Comparison of ENCODE assay signal across 8 mouse cellular contexts in the genomic region with DNA sequence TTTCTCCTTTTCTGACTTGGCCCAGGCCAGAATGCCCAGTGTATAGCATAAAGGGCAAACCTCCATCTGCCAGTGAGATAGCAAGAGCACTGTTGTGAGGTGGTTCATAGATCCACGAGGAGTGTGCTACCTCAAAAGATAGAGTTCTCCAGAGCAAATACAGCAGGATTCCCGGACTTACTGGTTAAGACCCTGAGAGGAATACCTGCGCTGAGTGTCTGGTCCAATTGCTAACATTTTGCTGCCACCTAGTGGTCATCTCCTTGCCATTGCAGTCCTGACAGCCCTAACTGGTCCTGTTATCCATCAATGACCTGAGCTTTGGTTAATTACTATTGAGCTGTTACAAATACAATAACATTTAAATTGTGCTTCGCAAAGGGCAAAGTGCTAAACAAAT.
DNase-seq lines count a peak whose midpoint lies in the region; ATAC-seq lines count a peak whose summit lies in the region.

No protein-coding gene starts in this region.

- H3K4me2 ChIP-seq in forebrain, embryonic 16.5 days (ENCODE audit: low read length): no peak overlapping the region
- H3K4me2 ChIP-seq in hindbrain, embryonic 13.5 days: no peak overlapping the region

- H3K9me3 ChIP-seq in forebrain, embryonic 16.5 days (ENCODE audit: control insufficient read depth, low read length): no peaks in the 10 kb centered on the region
- no peaks in the 10 kb centered on the region for H3K9me3 ChIP-seq in hindbrain, embryonic 13.5 days

- H3K9ac ChIP-seq in forebrain, embryonic 16.5 days (replicated peaks; ENCODE audit: low read depth, low read length): 0 out of 2 replicates have a peak overlapping the region, but pooled peaks have one; percentile 32
- H3K9ac ChIP-seq in hindbrain, embryonic 13.5 days: no peak overlapping the region

- H3K4me1 ChIP-seq in forebrain, embryonic 16.5 days (replicated peaks; ENCODE audit: control insufficient read depth, insufficient read depth, low read length): 0 out of 2 replicates have a peak, but pooled peaks cover 4% of the 10 kb centered on the region
- H3K4me1 ChIP-seq in hindbrain, embryonic 13.5 days (replicated peaks): no peaks in the 10 kb centered on the region; the same call in 1 of the 2 replicates

- 2% methylated on average over 4 of the region's 4 CpGs for WGBS in forebrain, embryonic 16.5 days
- WGBS in hindbrain, embryonic 13.5 days: 4% methylated on average over 4 of the region's 4 CpGs

- DNase-seq in Muller cell, postnatal 12 days (ENCODE audit: inconsistent ontology term): peak; percentile 55
- DNase-seq in cerebellum, adult 11 months: peak; percentile 53
- peak; percentile 62 for DNase-seq in layer of hippocampus, adult 9-11 months
- peak; percentile 73 for DNase-seq in lung, postnatal 14 days
- peak; percentile 87 for DNase-seq in retina, postnatal 1 day
- peak; percentile 43 to 56 for DNase-seq in urinary bladder, postnatal 36 days (ENCODE audit: low spot score in 2 of 2)

- peak; percentile 91 for ATAC-seq in forebrain, embryonic 16.5 days
- ATAC-seq in hindbrain, embryonic 13.5 days (ENCODE audit: low FRiP score): peak; percentile 84

- H3K4me3 ChIP-seq in forebrain, embryonic 16.5 days (replicated peaks; ENCODE audit: low read length): no peak overlapping the region
- no peak overlapping the region for H3K4me3 ChIP-seq in hindbrain, embryonic 13.5 days

- H3K36me3 ChIP-seq in forebrain, embryonic 16.5 days (ENCODE audit: control insufficient read depth, insufficient read depth): no peaks in the 10 kb centered on the region
- no peaks in the 10 kb centered on the region for H3K36me3 ChIP-seq in hindbrain, embryonic 13.5 days

- no peaks in the 10 kb centered on the region for H3K27me3 ChIP-seq in forebrain, embryonic 16.5 days (replicated peaks; ENCODE audit: control insufficient read depth, insufficient read depth, low read length)
- no peaks in the 10 kb centered on the region for H3K27me3 ChIP-seq in hindbrain, embryonic 13.5 days

- H3K27ac ChIP-seq in forebrain, embryonic 16.5 days (ENCODE audit: low read length): no peak overlapping the region
- H3K27ac ChIP-seq in hindbrain, embryonic 13.5 days: no peak overlapping the region
